Mouse (Mus musculus) brain, adult 2 months (tissue): ENCODE measurements around the gene Cpt1c.

Experiments used
- DNase-seq: peaks from one replicate; pipeline ENCODE4 v3.0.0; 2011; ENCODE audit warnings: low read depth, low spot score

Gene Cpt1c

GRCm38 (mm10) chr7:44918219-44918618 is 56.4 kb downstream of the Cpt1c start:
- DNase-seq = no peak

DNA sequence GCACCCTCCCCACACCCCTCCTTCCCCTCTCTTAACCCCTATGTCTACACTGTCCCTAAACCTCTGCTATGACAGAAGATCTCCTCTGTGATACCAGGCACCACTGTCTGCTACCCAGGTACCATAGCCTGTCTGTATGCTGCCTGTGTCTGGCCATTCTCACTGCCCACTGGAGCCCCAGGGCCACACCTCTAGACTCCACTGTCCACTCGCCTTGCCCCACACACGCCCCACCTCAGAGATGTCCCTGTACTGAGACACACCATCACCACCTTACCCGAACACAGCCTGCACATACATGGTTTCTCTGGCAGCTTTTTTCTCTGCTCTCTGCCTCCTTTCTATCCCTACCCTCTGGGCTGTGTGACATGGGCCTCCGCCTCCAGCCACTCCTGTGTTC is 57.8 kb downstream of the Cpt1c start:
- no peak for DNase-seq

DNA sequence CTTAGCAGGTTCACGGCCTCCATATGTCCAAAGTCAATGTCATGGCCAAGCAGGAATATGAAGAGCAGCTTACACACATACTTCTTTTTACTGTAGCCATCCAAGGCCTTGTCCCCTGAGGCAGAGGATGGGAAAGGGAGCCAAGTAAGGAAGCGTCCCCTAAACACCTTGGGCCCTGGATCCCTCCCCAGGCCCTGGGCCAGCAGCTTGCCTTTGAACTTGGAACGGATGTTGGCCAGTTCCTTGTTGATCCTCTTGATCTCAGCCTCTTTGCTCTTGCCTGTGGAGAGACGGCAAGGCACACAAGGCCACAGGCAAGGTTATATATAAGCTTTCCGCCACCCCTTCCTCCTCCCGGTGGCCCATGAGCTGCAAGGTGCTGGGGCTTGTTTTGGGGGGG is 58.5 kb downstream of the Cpt1c start:
- no peak for DNase-seq

DNA sequence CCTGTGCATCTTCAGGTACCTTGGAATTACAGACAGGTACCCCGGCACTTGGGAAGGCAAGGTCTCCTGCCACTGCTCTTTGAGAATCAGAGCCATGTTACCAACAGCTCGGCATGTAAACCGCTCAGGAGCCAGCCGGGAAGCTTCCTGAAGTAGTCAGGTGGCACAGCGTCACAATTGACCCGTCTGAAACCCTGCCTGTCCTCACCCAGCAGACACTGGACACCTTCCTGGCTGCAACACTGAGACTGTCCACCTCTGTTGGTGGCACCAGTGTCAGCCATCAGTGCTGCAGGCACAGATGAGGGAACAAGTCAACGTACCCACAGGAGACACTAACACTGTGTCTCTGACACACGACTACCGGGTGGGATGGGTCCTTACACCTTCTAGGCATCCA is 59.3 kb downstream of the Cpt1c start:
- DNase-seq = no peak

GRCm38 (mm10) chr7:44914396-44914795 is 60.3 kb downstream of the Cpt1c start:
- no peak for DNase-seq
